Mouse (Mus musculus) frontal cortex, postnatal 25 days (tissue): ENCODE data around the gene Arpc1b.
A peak's percentile ranks its signal among the peaks of the same experiment; 100 is the strongest.

Experiments
- DNase-seq, 2 experiments: peaks; one replicate each; pipeline ENCODE4 v3.0.0; 2022; ENCODE audit warnings: low spot score in 2 of 2

Arpc1b gene

GRCm38 (mm10) chr5:145164710-145165109 lies 50.7 kb downstream of the Arpc1b start:
- no peak for DNase-seq

- DNase-seq = no peak
These were observed 51.2 kb downstream of the Arpc1b start for GRCm38 (mm10) chr5:145165184-145165583.

- peak; percentile 98 to 100 for DNase-seq
These were observed 52.7 kb downstream of the Arpc1b start, which contains the start of the genes Ptcd1 and Cpsf4 for GRCm38 (mm10) chr5:145166536-145167305. TSS of gene Ptcd1 (minus strand) at chr5:145167108. TSS of gene Cpsf4 (plus strand) at chr5:145167213.

GRCm38 (mm10) chr5:145167306-145167661 lies 53.3 kb downstream of the Arpc1b start:
- no peak for DNase-seq

GRCm38 (mm10) chr5:145178461-145178980 lies 64.5 kb downstream of the Arpc1b start:
- DNase-seq = no peak
